Mouse (Mus musculus) lung, adult 2 months (tissue): ENCODE data around the gene Furin. TPM values are rescaled to one million over a fixed set of nuclear protein-coding genes. Genes with fewer than 3 reads are reported as not detected.
A peak's percentile ranks its signal among the peaks of the same experiment; 100 is the strongest.

Experiments
- DNase-seq: peaks from one replicate; pipeline ENCODE4 v3.0.0; 2022
- H3K4me1 ChIP-seq: fragments of 200-500 bp; 2 replicates; pipeline ENCODE4 v1.6.1; 2011; ENCODE audit warnings: low read length; ENCODE audit not compliant: control insufficient read depth, insufficient read depth
- H3K4me3 ChIP-seq: fragments of 200-500 bp; replicated peaks from 2 replicates; pipeline ENCODE3; 2011; ENCODE audit warnings: low read depth, mild to moderate bottlenecking, control low read depth, low read length; ENCODE audit errors: extremely low read depth
- CTCF ChIP-seq: fragments of 200-500 bp; IDR thresholded peaks from 2 replicates; pipeline ENCODE4 v1.5.1; 2011; ENCODE audit warnings: mild to moderate bottlenecking, low read length, control low read depth; ENCODE audit not compliant: insufficient read depth
- POLR2A ChIP-seq: fragments of 200-500 bp; IDR thresholded peaks from 2 replicates; pipeline ENCODE4 v1.6.1; 2011; ENCODE audit warnings: low read depth, mild to moderate bottlenecking, control low read depth, low read length, borderline replicate concordance; ENCODE audit errors: extremely low read depth
- WGBS: fragments of 180-500 bp; shearing (Covaris S2); methylation state at CpG from one replicate; pipeline ENCODE4 v1.1.7; 2018; 5-methylcytosine and 5-hydroxymethylcytosine counted together
- polyA plus RNA-seq: library from polyadenylated mRNA; depleted of rRNA; stranded (reverse); fragments of >200 nt; gene quantifications from 2 replicates; pipeline ENCODE4 v1.2.3, GENCODE M21; 2012; rRNA removed

Furin gene
- polyA plus RNA-seq = 106 and 114 TPM in 2 replicates

DNA sequence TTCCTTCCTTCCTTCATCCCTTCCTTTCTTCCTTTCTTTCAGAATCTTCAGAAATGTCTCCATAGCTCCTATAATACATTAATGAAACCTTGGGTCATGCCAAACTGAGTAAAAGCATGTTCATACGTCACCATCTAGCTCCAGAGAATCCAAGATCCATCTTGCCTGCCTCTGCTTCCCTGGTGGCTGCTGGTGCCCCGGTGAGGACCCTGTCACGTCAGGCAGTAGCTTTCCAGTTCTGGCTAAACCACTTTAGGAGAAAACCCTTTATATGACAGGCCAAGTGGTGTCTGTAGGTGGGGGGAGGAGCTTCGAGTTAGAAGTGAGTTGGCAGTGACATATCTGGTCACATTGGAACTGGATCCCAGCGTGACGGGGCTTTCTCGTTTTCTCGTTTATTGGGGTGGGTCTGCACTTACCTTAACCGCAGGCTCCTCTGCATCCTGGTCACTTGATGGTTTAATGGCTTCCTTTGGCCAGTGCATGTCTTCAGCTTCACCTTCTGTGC, at the start of gene Furin:
Gene Furin (minus strand): TSS at position 249 of the 508 bp plus-strand sequence.
- H3K4me3 ChIP-seq = peak within 1 kb of the TSS; percentile 19
- H3K4me1 ChIP-seq = peaks cover 6% of the 10 kb centered on the region; the same call in 1 of the 2 replicates
- DNase-seq = no peak
- TF ChIP-seq CTCF (no peak), POLR2A (peak; percentile 35; the same call in 1 of the 2 replicates)
- WGBS = 70% methylated on average over 9 of the region's 9 CpGs

DNA sequence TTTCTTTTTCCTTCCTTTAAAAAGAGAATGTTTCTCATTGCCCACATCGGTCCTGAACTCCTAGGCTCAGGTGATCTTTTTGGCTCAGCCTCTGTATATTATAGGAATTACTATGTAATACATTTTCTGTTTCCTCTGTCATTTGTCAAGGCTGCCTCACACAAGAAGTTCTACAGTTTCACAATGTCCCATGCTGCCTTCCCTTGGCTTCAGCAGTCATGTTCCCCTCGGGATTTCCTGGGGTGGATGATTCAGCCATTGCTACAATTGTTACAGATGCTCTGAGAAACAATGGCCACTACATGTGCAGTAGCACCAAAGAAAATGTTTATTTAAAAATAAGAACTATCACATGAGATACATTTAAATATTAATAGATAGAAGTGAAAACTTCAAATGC, 49.5 kb upstream of the Furin start:
- no peak for DNase-seq
- no peak overlapping the region for H3K4me3 ChIP-seq
- TF ChIP-seq CTCF (no peak), POLR2A (no peak)
- 46% methylated on average over 2 of the region's 2 CpGs for WGBS
- peaks cover 5% of the 10 kb centered on the region; the same call in 1 of the 2 replicates for H3K4me1 ChIP-seq

DNA sequence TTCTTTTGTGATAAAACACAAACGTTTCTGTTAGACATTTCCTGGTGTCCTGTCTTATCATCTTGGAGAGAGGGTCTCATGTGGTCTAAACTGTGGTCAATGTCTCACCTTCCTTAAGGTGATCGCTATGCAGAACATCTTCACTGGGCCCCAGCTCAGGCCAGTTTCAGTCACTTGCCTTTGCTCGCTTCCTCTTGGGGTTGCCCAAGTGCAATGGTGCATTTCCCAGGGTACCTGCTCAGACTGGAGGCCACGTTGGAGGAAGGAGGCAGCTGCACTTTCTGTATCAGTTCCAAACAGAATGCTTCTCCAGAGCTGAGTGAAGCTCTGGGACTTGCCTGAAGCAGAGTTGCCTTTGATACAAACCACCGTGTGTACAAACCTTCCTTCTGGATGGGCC, 48.8 kb upstream of the Furin start:
- 79% methylated on average over 5 of the region's 5 CpGs for WGBS
- Histone ChIP-seq H3K4me3 (no peak overlapping the region), H3K4me1 (peaks cover 5% of the 10 kb centered on the region; the same call in 1 of the 2 replicates)
- no peak for DNase-seq
- TF ChIP-seq CTCF (no peak), POLR2A (no peak)

GRCm38 (mm10) chr7:80453121-80453520, 47.9 kb upstream of the Furin start:
- Histone ChIP-seq H3K4me1 (peaks cover 5% of the 10 kb centered on the region; the same call in 1 of the 2 replicates), H3K4me3 (no peak overlapping the region)
- 64% methylated on average over 3 of the region's 3 CpGs for WGBS
- TF ChIP-seq POLR2A = no peak
- TF ChIP-seq CTCF = no peak
- no peak for DNase-seq

DNA sequence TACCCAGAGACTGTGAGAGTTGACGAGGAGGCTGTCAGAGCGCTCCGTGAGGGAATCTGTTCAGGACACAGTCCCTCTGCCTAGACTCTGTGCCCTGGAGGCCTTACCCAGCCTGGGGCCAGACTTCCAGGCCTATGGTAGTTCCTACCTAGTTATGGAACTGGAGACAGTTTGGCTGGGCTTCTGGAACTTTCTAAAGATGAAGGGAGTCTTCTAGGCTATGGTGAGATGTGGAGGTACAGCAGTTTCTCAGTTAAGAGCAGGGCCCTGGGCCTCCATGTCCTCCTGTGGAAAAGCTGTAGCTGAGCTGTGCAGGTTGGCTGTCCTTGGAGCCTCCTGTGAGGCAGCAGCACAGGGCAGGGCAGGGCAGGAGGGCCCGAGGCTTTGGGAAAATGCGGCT, 47.0 kb upstream of the Furin start:
- WGBS = 93% methylated on average over 5 of the region's 5 CpGs
- no peak for DNase-seq
- no peak overlapping the region for H3K4me3 ChIP-seq
- TF ChIP-seq CTCF (no peak), POLR2A (no peak)
- no peaks in the 10 kb centered on the region for H3K4me1 ChIP-seq

GRCm38 (mm10) chr7:80451550-80452232, 46.5 kb upstream of the Furin start:
- H3K4me3 ChIP-seq = no peak overlapping the region
- no peaks in the 10 kb centered on the region for H3K4me1 ChIP-seq
- no peak for DNase-seq
- WGBS = 75% methylated on average over 3 of the region's 3 CpGs
- TF ChIP-seq POLR2A (no peak), CTCF (no peak)

DNA sequence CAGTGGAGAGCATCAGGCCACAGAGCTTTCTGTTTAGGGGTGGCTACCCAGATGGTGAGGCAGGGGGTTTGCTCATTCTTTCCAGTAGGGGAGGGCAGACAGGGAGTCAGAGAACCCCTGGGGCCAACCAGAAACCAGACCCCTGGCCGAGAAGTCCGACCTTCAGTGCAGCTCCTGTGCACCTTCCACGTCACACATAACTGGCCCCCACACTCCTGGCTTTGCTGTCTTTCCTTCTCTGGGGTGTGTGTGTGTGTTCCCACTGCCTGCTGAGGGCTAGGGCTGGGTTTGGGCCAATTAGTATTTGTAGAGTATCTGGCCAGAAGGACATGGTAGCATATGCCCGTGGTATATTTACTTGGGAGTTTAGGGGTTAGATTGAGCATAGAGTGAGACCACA, 45.1 kb upstream of the Furin start:
- H3K4me3 ChIP-seq = no peak overlapping the region
- no peak for DNase-seq
- peaks cover 8% of the 10 kb centered on the region for H3K4me1 ChIP-seq
- 83% methylated on average over 4 of the region's 4 CpGs for WGBS
- no peak for TF ChIP-seq CTCF

DNA sequence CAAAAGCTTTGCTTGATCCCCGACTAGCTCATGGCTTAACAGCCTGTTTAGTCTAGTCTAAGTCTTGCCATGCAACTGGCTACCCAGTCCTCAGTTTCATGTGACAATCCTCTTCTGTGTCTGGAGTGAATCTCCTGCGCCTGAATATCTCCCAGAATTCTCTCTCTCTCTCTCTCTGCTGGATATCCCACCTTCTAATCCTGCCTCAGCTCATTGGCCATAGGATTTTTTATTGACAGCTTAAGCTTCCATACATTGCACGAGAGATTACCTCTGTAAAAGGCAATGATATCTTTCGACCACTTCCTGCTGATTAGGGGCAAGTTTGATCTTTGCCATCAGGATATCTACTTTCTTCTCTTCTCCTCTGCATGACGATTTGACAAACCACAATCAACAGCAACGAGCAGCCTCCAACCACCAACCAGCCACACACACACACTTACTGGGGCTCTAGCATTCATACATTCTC, 44.4 kb upstream of the Furin start:
- 82% methylated on average over 6 of the region's 6 CpGs for WGBS
- TF ChIP-seq CTCF (no peak), POLR2A (no peak)
- H3K4me1 ChIP-seq = peaks cover 15% of the 10 kb centered on the region
- H3K4me3 ChIP-seq = no peak overlapping the region
- DNase-seq = no peak

DNA sequence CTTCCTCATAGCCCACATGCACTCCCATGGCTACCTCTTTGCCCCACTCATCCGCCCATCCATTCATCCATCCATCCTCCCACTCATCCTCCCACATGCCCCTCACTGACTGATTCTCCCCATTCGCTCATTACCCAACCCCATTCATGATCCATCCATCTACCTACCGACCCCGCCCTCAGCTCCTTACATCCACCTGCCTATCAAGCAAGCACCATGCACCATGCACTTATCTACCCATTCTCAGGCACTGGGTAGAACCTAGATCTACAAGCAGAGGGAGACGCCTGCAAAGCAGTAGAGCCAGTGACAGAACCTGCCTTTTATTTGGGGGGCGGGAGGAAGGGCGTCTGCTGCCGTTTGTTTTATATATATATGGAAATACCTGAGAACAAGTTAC, 42.1 kb upstream of the Furin start:
- DNase-seq = no peak
- TF ChIP-seq CTCF = no peak
- TF ChIP-seq POLR2A = no peak
- Histone ChIP-seq H3K4me3 (no peak overlapping the region), H3K4me1 (peaks cover 15% of the 10 kb centered on the region)
- WGBS = 98% methylated on average over 8 of the region's 8 CpGs

- DNase-seq = no peak
- TF ChIP-seq POLR2A (no peak), CTCF (no peak)
- Histone ChIP-seq H3K4me3 (no peak overlapping the region), H3K4me1 (peaks cover 15% of the 10 kb centered on the region)
- WGBS = 61% methylated on average over 7 of the region's 7 CpGs
Observed at GRCm38 (mm10) chr7:80446221-80446878, 41.1 kb upstream of the Furin start.
